Comparison of ENCODE assay signal across 8 mouse cellular contexts in the genomic region with DNA sequence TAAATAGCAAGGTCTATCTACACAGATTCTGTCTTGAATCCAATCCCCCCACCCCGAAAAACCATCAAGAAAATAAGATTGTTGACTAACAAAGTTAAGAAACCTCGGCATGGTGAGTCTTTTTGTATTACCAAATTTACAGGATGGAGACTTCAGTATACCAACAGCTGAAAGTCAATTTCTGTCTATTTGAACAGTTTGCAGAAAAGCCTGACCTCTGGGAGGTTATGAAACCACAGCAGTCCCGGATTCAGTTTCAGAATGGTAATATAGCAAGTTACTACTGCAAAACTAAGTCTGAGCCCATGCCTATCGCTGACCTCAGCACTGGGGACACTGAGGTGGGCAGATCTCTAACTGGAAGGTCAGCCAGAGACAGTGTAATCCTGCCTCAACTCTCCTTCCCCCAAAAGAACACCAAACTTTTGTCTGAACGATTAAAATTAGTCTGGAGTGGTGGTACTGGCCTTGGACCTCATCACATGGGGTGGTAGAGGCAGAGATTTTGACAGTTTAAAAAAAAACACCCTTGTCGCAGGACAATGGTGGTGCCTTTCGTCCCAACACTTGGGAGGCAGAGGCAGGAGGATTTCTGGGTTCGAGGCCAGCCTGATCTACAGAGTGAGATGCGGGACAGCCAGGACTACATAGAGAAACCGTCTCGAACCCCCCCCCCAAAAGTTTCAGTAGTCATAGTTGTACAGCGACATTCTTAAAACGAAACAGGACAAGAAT. TPM values are rescaled to one million over a fixed set of nuclear protein-coding genes. Genes with fewer than 3 reads are reported as not detected.
DNase-seq lines count a peak whose midpoint lies in the region; ATAC-seq and TF ChIP-seq lines count a peak whose summit lies in the region.

No protein-coding gene starts in this region.

- TF ChIP-seq CTCF in bone marrow macrophage, adult 2 months (IDR thresholded peaks at IDR 0.05; ENCODE audit: low read depth, low read length): no peak
- no peak for TF ChIP-seq CTCF in midbrain, postnatal 0 days (IDR thresholded peaks at IDR 0.05)

- H3K4me2 ChIP-seq in kidney, embryonic 14.5 days (replicated peaks; ENCODE audit: low read depth, low read length): peak overlapping the region; percentile 97
- H3K4me2 ChIP-seq in hindbrain, embryonic 15.5 days: peak overlapping the region; percentile 81
- peak overlapping the region; percentile 97 for H3K4me2 ChIP-seq in midbrain, postnatal 0 days (ENCODE audit: low read depth, low read length, poor library complexity, severe bottlenecking)

- peak overlapping the region; percentile 95 for H3K9ac ChIP-seq in kidney, embryonic 14.5 days (ENCODE audit: low read depth, low read length)
- peak overlapping the region; percentile 96 for H3K9ac ChIP-seq in hindbrain, embryonic 15.5 days
- H3K9ac ChIP-seq in midbrain, postnatal 0 days (replicated peaks; ENCODE audit: low read length, poor library complexity, severe bottlenecking): peak overlapping the region; percentile 97

- DNase-seq in kidney, postnatal 4 days: no peak
- no peak for DNase-seq in midbrain, postnatal 0 days (ENCODE audit: low spot score)
- DNase-seq in right cerebral cortex, adult 2 months (ENCODE audit: low spot score in 2 of 2): no peak
- no peak for DNase-seq in B cell, adult 2 months

- H3K4me3 ChIP-seq in kidney, embryonic 14.5 days (ENCODE audit: low read length): peak overlapping the region; percentile 87
- H3K4me3 ChIP-seq in bone marrow macrophage, adult 2 months (ENCODE audit: insufficient read depth, low read length): peak overlapping the region; percentile 89
- peak overlapping the region; percentile 76 for H3K4me3 ChIP-seq in hindbrain, embryonic 15.5 days
- H3K4me3 ChIP-seq in midbrain, postnatal 0 days (ENCODE audit: low read depth, low read length): peak overlapping the region; percentile 100

- peaks cover 6% of the 10 kb centered on the region; the same call in 1 of the 2 replicates for H3K4me1 ChIP-seq in kidney, embryonic 14.5 days (ENCODE audit: control insufficient read depth, insufficient read depth, low read length)
- H3K4me1 ChIP-seq in bone marrow macrophage, adult 2 months (ENCODE audit: control insufficient read depth, insufficient read depth, low read length): peaks cover 16% of the 10 kb centered on the region
- H3K4me1 ChIP-seq in hindbrain, embryonic 15.5 days (replicated peaks): peaks cover 51% of the 10 kb centered on the region
- peaks cover 14% of the 10 kb centered on the region for H3K4me1 ChIP-seq in midbrain, postnatal 0 days (ENCODE audit: insufficient read depth, low read length)

- no peak for ATAC-seq in kidney, embryonic 14.5 days (ENCODE audit: low FRiP score, low TSS enrichment)
- ATAC-seq in hindbrain, embryonic 15.5 days (ENCODE audit: low FRiP score, low read depth): no peak
- ATAC-seq in midbrain, postnatal 0 days (ENCODE audit: low FRiP score): no peak
- ATAC-seq in activated CD4-positive, CD25-positive, alpha-beta regulatory T cell, adult 4 months: no peak

- WGBS in kidney, embryonic 14.5 days: 26% methylated on average over 13 of the region's 13 CpGs
- 30% methylated on average over 13 of the region's 13 CpGs for WGBS in hindbrain, embryonic 15.5 days
- 25% methylated on average over 13 of the region's 13 CpGs for WGBS in midbrain, postnatal 0 days

- no peak for TF ChIP-seq POLR2A in bone marrow macrophage, adult 2 months (IDR thresholded peaks at IDR 0.05; ENCODE audit: borderline replicate concordance, low read depth, low read length)

- H3K27me3 ChIP-seq in kidney, embryonic 14.5 days (ENCODE audit: control insufficient read depth, insufficient read depth, low read length): no peaks in the 10 kb centered on the region
- H3K27me3 ChIP-seq in hindbrain, embryonic 15.5 days: no peaks in the 10 kb centered on the region
- no peaks in the 10 kb centered on the region for H3K27me3 ChIP-seq in midbrain, postnatal 0 days (ENCODE audit: insufficient read depth, low read length)

- H3K9me3 ChIP-seq in kidney, embryonic 14.5 days (ENCODE audit: control insufficient read depth, low read length): no peaks in the 10 kb centered on the region
- H3K9me3 ChIP-seq in hindbrain, embryonic 15.5 days: no peaks in the 10 kb centered on the region
- H3K9me3 ChIP-seq in midbrain, postnatal 0 days (ENCODE audit: low read length): no peaks in the 10 kb centered on the region

- H3K27ac ChIP-seq in kidney, embryonic 14.5 days (ENCODE audit: low read depth, low read length): 0 out of 2 replicates have a peak overlapping the region, but pooled peaks have one; percentile 91
- peak overlapping the region; percentile 98 for H3K27ac ChIP-seq in bone marrow macrophage, adult 2 months (ENCODE audit: insufficient read depth, low read depth, low read length)
- peak overlapping the region; percentile 96; the same call in 1 of the 2 replicates for H3K27ac ChIP-seq in hindbrain, embryonic 15.5 days (replicated peaks)
- peak overlapping the region; percentile 99 for H3K27ac ChIP-seq in midbrain, postnatal 0 days (ENCODE audit: low read depth, low read length)

- peaks cover 29% of the 10 kb centered on the region for H3K36me3 ChIP-seq in kidney, embryonic 14.5 days (ENCODE audit: control insufficient read depth, insufficient read depth, low read length)
- peaks cover 18% of the 10 kb centered on the region for H3K36me3 ChIP-seq in hindbrain, embryonic 15.5 days
- H3K36me3 ChIP-seq in midbrain, postnatal 0 days (ENCODE audit: insufficient read depth, low read length): peaks cover 6% of the 10 kb centered on the region

RNA-seq across cellular contexts. Expression of gene Gm10382, which starts 0.6 kb away (rescaled TPM):
- 0.16 and 0.41 TPM in 2 replicates for polyA plus RNA-seq in kidney, embryonic 14.5 days (2014; fragmentation: Nextera tagmentation; extraction: Ambion mirVana)
- not detected in 2 replicates for polyA plus RNA-seq in bone marrow macrophage, adult 2 months (2012; ENCODE audit: insufficient read depth, insufficient read length, missing spikeins)
- 0.56 and 0.65 TPM in 2 replicates for polyA plus RNA-seq in hindbrain, embryonic 15.5 days (2015; fragmentation: Nextera tagmentation; extraction: Ambion mirVana)
- not detected in 2 replicates for total RNA-seq in midbrain, postnatal 0 days (2014; rRNA removed)
- 0.67 and 0.83 TPM in 2 replicates for polyA plus RNA-seq in midbrain, postnatal 0 days (2015; fragmentation: Nextera tagmentation; extraction: Ambion mirVana)
- 1 to 10 TPM in 1 of 2 experiments, under 1 TPM in 1; 0.68 to 1.1 TPM for polyA plus RNA-seq in activated CD4-positive, CD25-positive, alpha-beta regulatory T cell, adult 4 months (2017; shearing (Covaris generic))

RNA-seq across cellular contexts. Expression of gene Ubc, which starts 1.5 kb away (rescaled TPM):
- 715 and 1,051 TPM in 2 replicates for polyA plus RNA-seq in kidney, embryonic 14.5 days (2014; fragmentation: Nextera tagmentation; extraction: Ambion mirVana)
- polyA plus RNA-seq in bone marrow macrophage, adult 2 months (2012; ENCODE audit: insufficient read depth, insufficient read length, missing spikeins): 808 and 810 TPM in 2 replicates
- polyA plus RNA-seq in hindbrain, embryonic 15.5 days (2015; fragmentation: Nextera tagmentation; extraction: Ambion mirVana): 1,393 and 1,417 TPM in 2 replicates
- 915 and 958 TPM in 2 replicates for total RNA-seq in midbrain, postnatal 0 days (2014; rRNA removed)
- polyA plus RNA-seq in midbrain, postnatal 0 days (2015; fragmentation: Nextera tagmentation; extraction: Ambion mirVana): 1,268 and 1,306 TPM in 2 replicates
- polyA plus RNA-seq in activated CD4-positive, CD25-positive, alpha-beta regulatory T cell, adult 4 months (2017; shearing (Covaris generic)): 1,000 to 10,000 TPM in 1 of 2 experiments, 100 to 1,000 TPM in 1; 706 to 1,210 TPM

RNA-seq across cellular contexts. Expression of gene Dhx37, which starts 45.4 kb away (rescaled TPM):
- polyA plus RNA-seq in kidney, embryonic 14.5 days (2014; fragmentation: Nextera tagmentation; extraction: Ambion mirVana): 7.7 and 14.4 TPM in 2 replicates
- 13.1 and 18.4 TPM in 2 replicates for polyA plus RNA-seq in bone marrow macrophage, adult 2 months (2012; ENCODE audit: insufficient read depth, insufficient read length, missing spikeins)
- 10.9 and 11.6 TPM in 2 replicates for polyA plus RNA-seq in hindbrain, embryonic 15.5 days (2015; fragmentation: Nextera tagmentation; extraction: Ambion mirVana)
- total RNA-seq in midbrain, postnatal 0 days (2014; rRNA removed): 17.8 and 32.9 TPM in 2 replicates
- polyA plus RNA-seq in midbrain, postnatal 0 days (2015; fragmentation: Nextera tagmentation; extraction: Ambion mirVana): 10.9 TPM in 2 replicates
- polyA plus RNA-seq in activated CD4-positive, CD25-positive, alpha-beta regulatory T cell, adult 4 months (2017; shearing (Covaris generic)): 10 to 100 TPM in 1 of 2 experiments, 1 to 10 TPM in 1; 6.1 to 13.8 TPM

RNA-seq across cellular contexts. Expression of gene Scarb1, which starts 47.6 kb away (rescaled TPM):
- 34.8 and 48.8 TPM in 2 replicates for polyA plus RNA-seq in kidney, embryonic 14.5 days (2014; fragmentation: Nextera tagmentation; extraction: Ambion mirVana)
- polyA plus RNA-seq in bone marrow macrophage, adult 2 months (2012; ENCODE audit: insufficient read depth, insufficient read length, missing spikeins): 101 and 120 TPM in 2 replicates
- 46.6 and 52.4 TPM in 2 replicates for polyA plus RNA-seq in hindbrain, embryonic 15.5 days (2015; fragmentation: Nextera tagmentation; extraction: Ambion mirVana)
- 60.2 and 74.0 TPM in 2 replicates for total RNA-seq in midbrain, postnatal 0 days (2014; rRNA removed)
- polyA plus RNA-seq in midbrain, postnatal 0 days (2015; fragmentation: Nextera tagmentation; extraction: Ambion mirVana): 57.7 and 57.9 TPM in 2 replicates
- 1 to 10 TPM; 8.8 to 9.4 TPM for polyA plus RNA-seq in activated CD4-positive, CD25-positive, alpha-beta regulatory T cell, adult 4 months (2017; shearing (Covaris generic))

RNA-seq across cellular contexts. Expression of gene Bri3bp, which starts 52.8 kb away (rescaled TPM):
- polyA plus RNA-seq in kidney, embryonic 14.5 days (2014; fragmentation: Nextera tagmentation; extraction: Ambion mirVana): 29.6 and 39.8 TPM in 2 replicates
- polyA plus RNA-seq in bone marrow macrophage, adult 2 months (2012; ENCODE audit: insufficient read depth, insufficient read length, missing spikeins): 11.6 and 11.8 TPM in 2 replicates
- 39.4 and 42.8 TPM in 2 replicates for polyA plus RNA-seq in hindbrain, embryonic 15.5 days (2015; fragmentation: Nextera tagmentation; extraction: Ambion mirVana)
- 89.5 and 96.0 TPM in 2 replicates for total RNA-seq in midbrain, postnatal 0 days (2014; rRNA removed)
- polyA plus RNA-seq in midbrain, postnatal 0 days (2015; fragmentation: Nextera tagmentation; extraction: Ambion mirVana): 42.3 and 43.9 TPM in 2 replicates
- polyA plus RNA-seq in activated CD4-positive, CD25-positive, alpha-beta regulatory T cell, adult 4 months (2017; shearing (Covaris generic)): 10 to 100 TPM; 13.7 to 14.3 TPM
